Mouse (Mus musculus) left cerebral cortex, adult 8-10 months (tissue): ENCODE measurements at regions not wholly inside any gene's neighbourhood (a gene's known extent, or its start where the extent isn't known, plus 50 kb on each side); places are given as distances from the start of the nearest gene placed in this dataset.

ENCODE experiments used
- DNase-seq, 2 experiments: peaks; one replicate each; pipeline ENCODE4 v3.0.0; 2022; ENCODE audit warnings: low spot score in 2 of 2

- DNase-seq, result no peak
These were observed 87.1 kb upstream of the Lifr start for GRCm38 (mm10) chr15:7003311-7003710.

- DNase-seq, result no peak
These were observed 85.3 kb upstream of the Lifr start for GRCm38 (mm10) chr15:7005142-7005541.

DNA sequence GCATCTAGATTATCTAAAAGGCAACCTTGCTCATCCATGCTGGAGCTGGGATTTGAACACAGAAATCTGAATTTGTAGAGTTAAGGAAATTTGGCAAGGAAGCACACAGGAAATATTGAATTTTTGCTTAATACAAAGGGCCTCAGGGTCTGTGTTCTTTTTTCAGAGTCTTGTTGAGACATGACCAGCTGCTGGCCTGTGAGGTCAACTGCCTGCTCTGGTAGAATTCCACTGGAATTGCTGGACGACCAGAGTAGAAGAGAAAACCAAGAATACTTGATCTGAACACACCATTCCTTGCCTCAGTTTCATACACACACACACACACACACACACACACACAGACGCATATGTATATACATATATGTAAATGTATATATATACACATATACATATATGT, 84.1 kb upstream of the Lifr start:
- DNase-seq, result no peak

DNA sequence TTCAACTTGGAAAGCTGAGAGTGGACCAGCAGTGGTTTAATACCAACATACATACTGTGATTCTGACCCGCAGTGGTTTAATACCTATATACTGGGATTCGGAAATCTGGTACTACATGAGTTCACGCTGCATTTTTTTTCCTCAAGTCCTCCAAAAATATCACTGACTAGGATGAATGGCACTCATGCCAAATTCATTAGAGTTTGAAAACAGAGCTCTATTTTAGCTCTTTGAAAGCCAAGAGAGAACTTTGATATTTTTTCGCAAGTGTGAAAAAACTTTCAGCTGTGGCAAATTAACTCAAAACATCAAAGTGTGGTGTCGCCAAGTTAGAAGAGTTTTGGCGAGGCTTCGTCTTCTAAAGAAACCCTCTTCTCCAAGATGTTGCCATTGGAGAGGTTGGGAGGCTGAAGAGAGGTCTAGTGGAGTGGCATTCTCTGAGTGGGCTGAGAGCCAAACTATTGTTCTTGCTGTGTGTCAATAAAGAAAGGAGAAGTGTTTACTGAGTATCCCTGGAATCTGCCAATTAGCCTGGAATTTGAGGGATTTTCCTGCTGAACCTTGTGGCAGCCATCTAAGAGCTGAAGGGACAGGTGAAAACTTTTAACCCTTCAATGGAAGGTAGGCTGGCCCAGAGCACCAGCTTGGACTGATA, 81.6 kb upstream of the Lifr start:
- no peak for DNase-seq

GRCm38 (mm10) chr15:7010966-7011695, 79.3 kb upstream of the Lifr start:
- no peak for DNase-seq

- DNase-seq, result no peak
These were observed 78.7 kb upstream of the Lifr start for GRCm38 (mm10) chr15:7011696-7012070.

- no peak for DNase-seq
These were observed 78.0 kb upstream of the Lifr start for GRCm38 (mm10) chr15:7012446-7012845.

GRCm38 (mm10) chr15:7013047-7013446, 77.4 kb upstream of the Lifr start:
- DNase-seq, result no peak

GRCm38 (mm10) chr15:7014984-7015383, 75.4 kb upstream of the Lifr start:
- no peak for DNase-seq

- no peak for DNase-seq
These were observed 74.4 kb upstream of the Lifr start for GRCm38 (mm10) chr15:7016018-7016417.

DNA sequence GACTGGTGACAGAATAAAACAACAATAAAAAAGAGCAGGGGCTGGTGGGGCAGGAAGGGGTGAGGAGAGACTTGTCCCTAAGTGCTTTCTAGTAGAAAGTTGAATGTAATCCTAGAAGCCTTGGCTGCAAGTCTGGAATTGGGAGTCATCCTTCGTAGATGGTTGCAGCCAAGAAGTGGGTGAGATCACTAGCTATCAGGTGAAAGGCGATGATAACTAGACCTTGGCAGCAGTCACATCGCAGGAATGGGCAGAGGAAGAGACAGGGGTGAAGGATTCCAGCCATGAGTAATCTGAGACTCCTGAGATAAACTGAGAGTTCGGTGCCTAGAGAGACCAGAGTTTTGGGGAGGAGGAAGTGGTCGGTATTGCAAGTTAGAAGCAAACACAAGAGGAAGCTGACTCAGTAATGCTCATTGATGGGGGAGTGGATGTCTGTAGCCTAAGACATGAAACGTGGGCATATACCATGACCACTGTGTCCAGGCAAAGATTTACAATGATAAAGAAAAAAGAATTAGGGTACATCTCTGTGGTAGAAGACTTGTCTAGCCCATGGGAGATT, 73.1 kb upstream of the Lifr start:
- no peak for DNase-seq

- DNase-seq, result no peak
These were observed 67.8 kb upstream of the Lifr start for GRCm38 (mm10) chr15:7022660-7023059.

- DNase-seq, result no peak
These were observed 65.2 kb upstream of the Lifr start for GRCm38 (mm10) chr15:7025194-7025593.

DNA sequence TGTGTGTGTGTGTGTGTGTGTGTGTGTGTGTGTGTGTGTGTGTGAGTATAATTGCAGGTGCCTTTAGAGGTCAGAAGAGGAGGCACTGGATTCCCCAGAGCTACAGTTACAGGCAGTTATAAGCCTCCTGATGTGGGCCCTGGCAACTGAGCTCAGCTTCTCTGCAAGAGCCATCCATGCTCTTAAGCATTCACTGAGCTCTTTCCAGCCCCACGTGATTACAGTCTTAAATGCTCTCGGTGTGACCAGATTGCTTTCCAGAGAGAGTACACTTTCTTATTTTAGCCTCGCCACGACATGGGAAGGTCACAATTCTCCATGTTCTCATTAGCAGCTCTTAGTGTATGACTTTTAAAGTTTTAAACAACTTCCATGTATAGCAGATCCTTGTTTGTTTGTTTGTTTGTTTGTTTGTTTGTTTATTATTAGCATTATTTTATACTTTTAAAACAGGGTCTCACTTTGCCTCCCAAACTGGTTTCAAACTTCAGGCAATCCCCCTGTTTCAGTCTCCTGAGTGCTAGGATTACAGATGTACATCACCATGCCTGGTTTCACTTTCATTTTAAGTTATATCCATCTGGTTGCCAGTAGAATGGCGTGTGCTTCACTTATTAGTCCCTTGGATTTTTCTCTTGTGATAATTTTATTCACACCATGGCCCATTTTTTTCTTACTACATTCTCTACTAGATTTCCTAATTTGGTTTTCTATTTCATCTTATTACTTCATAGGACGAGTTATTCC, 58.9 kb upstream of the Lifr start:
- DNase-seq, result no peak

- DNase-seq, result peak in 1 of 2 experiments; percentile 70
These were observed 52.9 kb upstream of the Lifr start for GRCm38 (mm10) chr15:7037475-7037874.

DNA sequence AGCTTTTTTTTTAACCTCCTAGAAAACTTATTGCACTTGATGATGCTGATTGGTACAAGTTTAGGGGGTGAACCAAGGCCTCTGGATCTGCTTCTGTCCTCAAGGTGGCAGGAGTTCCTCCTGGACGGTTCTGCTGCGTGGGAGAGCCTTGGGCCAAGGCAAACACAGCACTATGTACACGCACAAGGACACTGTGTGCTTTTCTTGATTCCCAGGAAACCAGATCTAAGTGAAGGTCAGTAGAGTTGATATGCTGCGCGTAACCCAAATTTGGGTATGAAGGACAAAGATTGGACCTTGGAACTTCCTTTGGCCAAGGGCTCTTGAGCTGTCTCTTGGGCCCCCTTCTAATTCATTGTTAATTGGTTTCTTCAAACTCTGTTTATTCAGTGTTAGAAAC, 51.3 kb upstream of the Lifr start:
- DNase-seq, result no peak

DNA sequence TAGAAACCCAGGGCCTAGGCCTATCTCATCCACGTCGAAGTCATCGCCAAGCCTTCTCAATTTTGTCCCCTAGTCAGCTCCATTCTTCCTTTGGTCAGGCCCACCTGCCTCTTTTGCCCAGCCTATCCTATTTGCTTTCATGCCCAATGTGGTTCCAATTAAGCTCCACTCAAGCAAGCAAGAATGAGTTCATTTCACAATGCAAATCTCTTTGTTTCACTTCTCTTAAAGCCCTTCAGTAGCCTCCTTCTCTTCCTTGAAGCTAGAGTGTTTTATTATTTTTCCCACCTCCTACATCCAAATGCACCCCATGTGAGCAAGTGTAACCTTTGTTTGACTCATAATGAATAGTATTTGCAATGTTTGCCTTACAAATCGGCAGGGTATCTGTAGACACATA, 50.6 kb upstream of the Lifr start:
- DNase-seq, result no peak
